Mouse (Mus musculus) hindbrain, embryonic 16.5 days (tissue): Measurements from ENCODE around the gene Csad. TPM values are rescaled to one million over a fixed set of nuclear protein-coding genes. Genes with fewer than 3 reads are reported as not detected.

Experiments
- ATAC-seq: fragments of 200-750 bp; cut with Nextera tagmentation; 2 replicates; pipeline ENCODE4 v1.8.0; 2017; ENCODE audit warnings: moderate TSS enrichment, moderate library complexity
- H3K27ac ChIP-seq: fragments of 300-500 bp; sonication (generic); 2 replicates; pipeline ENCODE4 v1.5.1; 2014; ENCODE audit warnings: low read depth, mild to moderate bottlenecking, control low read depth, low read length, moderate library complexity
- H3K27me3 ChIP-seq: fragments of 300-500 bp; sonication (generic); replicated peaks from 2 replicates; pipeline ENCODE4 v1.6.1; 2014; ENCODE audit warnings: low read length; ENCODE audit not compliant: control insufficient read depth, insufficient read depth
- H3K36me3 ChIP-seq: fragments of 300-500 bp; sonication (generic); 2 replicates; pipeline ENCODE4 v1.6.1; 2014; ENCODE audit warnings: mild to moderate bottlenecking, low read length, moderate library complexity, mixed read lengths; ENCODE audit not compliant: control insufficient read depth, insufficient read depth
- H3K4me1 ChIP-seq: fragments of 300-500 bp; sonication (generic); 2 replicates; pipeline ENCODE4 v1.6.1; 2014; ENCODE audit warnings: low read depth, low read length; ENCODE audit not compliant: control insufficient read depth, insufficient read depth
- H3K4me2 ChIP-seq: fragments of 300-500 bp; sonication (generic); 2 replicates; pipeline ENCODE4 v1.6.1; 2014; ENCODE audit warnings: mild to moderate bottlenecking, low read length, control low read depth, moderate library complexity
- H3K4me3 ChIP-seq: fragments of 300-500 bp; sonication (generic); 2 replicates; pipeline ENCODE4 v1.5.1; 2014; ENCODE audit warnings: mild to moderate bottlenecking, low read length, control low read depth, moderate library complexity
- H3K9ac ChIP-seq: fragments of 300-500 bp; sonication (generic); 2 replicates; pipeline ENCODE4 v1.6.1; 2014; ENCODE audit warnings: low read depth, mild to moderate bottlenecking, control low read depth, low read length, moderate library complexity
- H3K9me3 ChIP-seq: fragments of 300-500 bp; sonication (generic); 2 replicates; pipeline ENCODE4 v1.6.1; 2014; ENCODE audit warnings: mild to moderate bottlenecking, low read length, moderate library complexity; ENCODE audit not compliant: control insufficient read depth
- WGBS: fragments of 180-500 bp; shearing (Covaris S2); extraction: QIAGEN DNeasy Blood & Tissue Kit; methylation state at CpG from one replicate; pipeline ENCODE4 v1.1.7; 2014; 5-methylcytosine and 5-hydroxymethylcytosine counted together
- polyA plus RNA-seq: library from polyadenylated mRNA; unstranded; fragments of >200 nt; fragmentation: Nextera tagmentation; extraction: Ambion mirVana; gene quantifications from 2 replicates; pipeline ENCODE4 v1.2.1, GENCODE M21; 2015

The Csad gene
- polyA plus RNA-seq, 1 experiment from 2014 or later = 35.5 TPM

DNA sequence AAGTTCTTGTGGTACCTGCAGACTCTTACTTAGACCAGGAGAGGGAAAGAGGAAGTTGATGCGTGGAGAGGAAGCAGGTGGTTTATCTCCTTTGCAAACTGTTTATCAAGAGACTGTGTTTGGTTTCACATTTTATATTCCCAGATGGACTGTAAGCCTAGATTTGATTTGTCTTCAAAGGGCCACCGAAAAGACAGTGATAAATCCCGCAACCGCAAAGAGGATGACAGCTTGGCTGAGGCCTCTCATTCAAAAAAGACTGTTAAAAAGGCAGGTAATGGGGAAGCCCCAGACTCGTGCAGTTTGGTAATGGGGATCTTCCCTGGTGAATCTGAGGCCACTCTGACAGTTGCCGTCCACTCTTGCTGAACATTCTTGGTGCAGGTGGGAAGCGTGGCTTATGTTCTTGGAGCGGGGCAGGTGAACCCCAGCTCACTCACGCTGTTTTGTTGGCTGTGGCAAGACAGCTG, 3.6 kb upstream of the Csad start:
- no peak for ATAC-seq
- H3K4me2 ChIP-seq = no peak overlapping the region
- WGBS = 90% methylated on average over 9 of the region's 9 CpGs

DNA sequence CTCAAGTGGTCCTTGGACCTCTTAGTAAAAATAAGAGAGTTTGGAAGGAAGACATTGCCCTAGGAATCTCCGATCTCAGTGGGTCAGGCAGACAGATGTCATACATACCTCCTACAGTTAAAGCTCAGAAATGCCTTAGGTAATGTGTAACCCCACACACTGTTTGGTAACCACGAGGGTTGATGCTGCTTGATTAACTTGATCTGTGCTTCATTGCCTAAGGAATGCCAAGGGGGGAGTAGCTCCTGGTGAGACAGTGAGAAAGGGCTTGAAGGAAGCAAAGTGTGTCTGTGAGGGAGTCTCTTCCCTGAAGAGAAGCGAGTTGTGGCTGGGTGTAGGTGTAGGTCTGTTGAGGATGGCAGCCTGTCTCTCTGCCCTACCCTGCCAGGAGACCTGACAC, 2.8 kb upstream of the Csad start:
- Histone ChIP-seq H3K36me3 (peaks cover 17% of the 10 kb centered on the region), H3K27ac (no peak overlapping the region), H3K4me3 (no peak overlapping the region), H3K9me3 (no peaks in the 10 kb centered on the region), H3K4me1 (peaks cover 30% of the 10 kb centered on the region), H3K27me3 (no peaks in the 10 kb centered on the region), H3K4me2 (no peak overlapping the region), H3K9ac (0 out of 2 replicates have a peak overlapping the region, but pooled peaks have one; percentile 0)
- no peak for ATAC-seq
- 65% methylated on average over 3 of the region's 3 CpGs for WGBS

More for the DNA sequence above, 3.6 kb upstream of the Csad start:
- Histone ChIP-seq H3K27ac (no peak overlapping the region), H3K4me3 (no peak overlapping the region), H3K27me3 (no peaks in the 10 kb centered on the region), H3K9ac (no peak overlapping the region), H3K9me3 (no peaks in the 10 kb centered on the region), H3K4me1 (peaks cover 25% of the 10 kb centered on the region), H3K36me3 (peaks cover 24% of the 10 kb centered on the region)

DNA sequence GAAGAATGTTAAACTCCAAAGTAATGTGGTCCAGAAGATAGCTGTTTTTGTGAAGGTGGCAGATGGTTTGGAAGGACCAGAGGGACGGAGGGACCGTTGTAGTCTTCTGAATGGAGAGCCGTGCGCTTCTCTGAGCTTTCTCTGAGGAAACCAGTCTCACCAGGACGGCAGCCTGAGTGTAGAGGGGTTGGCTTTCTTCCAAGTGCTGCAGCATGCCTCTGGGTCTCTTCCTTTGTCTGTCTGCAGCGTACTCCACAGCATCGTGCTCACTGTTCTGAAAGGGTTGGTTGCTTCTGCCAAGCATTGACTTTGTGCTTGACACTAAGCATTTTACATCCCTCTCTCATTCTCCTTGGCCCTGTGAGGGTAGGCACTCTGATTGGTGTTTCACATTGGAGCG, 1.3 kb upstream of the Csad start:
- Histone ChIP-seq H3K9me3 (no peaks in the 10 kb centered on the region), H3K27me3 (no peaks in the 10 kb centered on the region), H3K4me1 (peaks cover 32% of the 10 kb centered on the region), H3K4me3 (peak overlapping the region; percentile 90), H3K27ac (peak overlapping the region; percentile 55), H3K36me3 (peaks cover 15% of the 10 kb centered on the region), H3K9ac (peak overlapping the region; percentile 50), H3K4me2 (peak overlapping the region; percentile 68)
- ATAC-seq = peak; percentile 40; the same call in 1 of the 2 replicates
- 24% methylated on average over 8 of the region's 8 CpGs for WGBS

DNA sequence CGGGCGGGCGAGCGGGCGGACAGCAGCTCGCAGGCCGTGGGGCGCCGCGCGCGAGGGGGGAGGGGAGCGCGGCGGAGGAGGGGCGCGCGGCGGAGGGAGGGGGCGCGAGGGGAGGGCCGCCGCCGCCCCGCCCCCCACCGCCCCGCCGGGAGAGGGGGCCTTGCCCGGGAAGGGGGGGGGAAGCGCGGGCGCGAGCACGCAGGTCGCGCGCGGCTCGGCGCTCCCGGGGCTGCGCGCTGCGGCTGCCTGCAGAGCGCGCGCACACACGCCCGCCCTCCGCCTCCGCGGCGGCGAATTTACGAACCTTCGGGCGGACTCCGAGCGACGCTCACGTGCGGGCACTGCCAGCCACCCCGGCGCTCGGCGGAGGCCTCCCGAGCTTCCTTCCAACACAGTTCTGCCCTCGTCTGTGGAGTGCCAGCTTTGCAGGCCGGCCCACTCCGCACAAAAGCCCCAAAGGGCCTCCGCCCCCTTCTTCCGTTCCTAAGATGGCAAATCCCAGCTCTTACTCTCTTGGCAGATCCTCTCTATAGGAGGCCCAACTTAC, 616 bp downstream of the Csad start:
- Histone ChIP-seq H3K4me3 (peak overlapping the region; percentile 90), H3K4me1 (peaks cover 32% of the 10 kb centered on the region), H3K27me3 (no peaks in the 10 kb centered on the region), H3K9ac (peak overlapping the region; percentile 95), H3K36me3 (peaks cover 6% of the 10 kb centered on the region), H3K4me2 (peak overlapping the region; percentile 68), H3K27ac (peak overlapping the region; percentile 100), H3K9me3 (no peaks in the 10 kb centered on the region)
- ATAC-seq = peak; percentile 48
- under 1% methylated on average over 32 of the region's 72 CpGs for WGBS

DNA sequence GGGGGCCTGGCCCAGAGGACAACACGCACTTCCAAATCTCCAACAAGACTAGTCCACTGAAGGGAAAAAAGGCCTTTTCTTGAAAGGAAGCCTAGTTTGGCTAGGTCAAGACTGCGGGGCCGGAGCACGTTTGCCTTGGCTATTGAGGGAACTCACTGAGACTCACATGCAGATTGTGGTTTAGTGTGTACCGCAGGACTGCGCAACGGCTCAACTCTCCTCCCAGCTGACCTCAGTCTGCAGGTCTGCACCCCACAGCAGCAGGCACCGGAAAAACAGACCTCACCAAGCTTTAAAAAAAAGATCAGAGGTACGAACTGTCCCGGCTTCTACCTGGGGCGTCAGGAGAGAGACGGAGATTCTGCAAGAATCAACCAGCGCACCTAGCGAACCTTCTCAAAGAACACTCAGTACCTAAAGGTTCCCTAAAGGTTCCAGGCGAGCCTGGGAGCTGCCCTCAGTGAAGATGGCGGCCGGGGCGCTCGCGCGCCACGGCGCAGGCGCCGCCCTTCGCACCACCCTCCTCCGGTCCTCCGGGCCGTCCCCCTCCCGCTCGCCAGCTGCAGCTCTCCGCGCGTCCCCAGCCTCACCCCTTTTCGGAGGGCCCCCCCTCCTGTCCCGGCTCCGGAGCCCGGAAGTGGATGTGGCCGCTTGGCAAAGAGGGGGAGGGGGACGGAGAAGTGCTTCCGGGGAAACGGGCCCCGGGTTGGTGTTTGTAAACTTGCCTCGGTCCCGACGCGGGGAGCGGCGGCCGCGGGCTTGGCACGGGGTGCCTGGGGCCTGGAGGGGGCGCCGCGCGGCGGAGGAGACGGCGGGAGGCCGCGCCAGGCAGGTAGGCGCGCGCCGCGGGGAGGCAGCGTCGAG, 1.3 kb downstream of the Csad start, which contains the start of gene Zfp740:
Zfp740 (plus strand) TSS at position 279 of the 864 bp plus-strand sequence.
- Histone ChIP-seq H3K9ac (peak within 1 kb of the TSS; percentile 95), H3K4me2 (peak within 1 kb of the TSS; percentile 80), H3K4me1 (peaks cover 32% of the 10 kb centered on the region), H3K27ac (peak within 1 kb of the TSS; percentile 100), H3K36me3 (peaks cover 1% of the 10 kb centered on the region; the same call in 1 of the 2 replicates), H3K27me3 (no peaks in the 10 kb centered on the region), H3K9me3 (no peaks in the 10 kb centered on the region), H3K4me3 (peak within 1 kb of the TSS; percentile 90)
- WGBS = under 1% methylated on average over 50 of the region's 68 CpGs
- peak; percentile 96 for ATAC-seq

DNA sequence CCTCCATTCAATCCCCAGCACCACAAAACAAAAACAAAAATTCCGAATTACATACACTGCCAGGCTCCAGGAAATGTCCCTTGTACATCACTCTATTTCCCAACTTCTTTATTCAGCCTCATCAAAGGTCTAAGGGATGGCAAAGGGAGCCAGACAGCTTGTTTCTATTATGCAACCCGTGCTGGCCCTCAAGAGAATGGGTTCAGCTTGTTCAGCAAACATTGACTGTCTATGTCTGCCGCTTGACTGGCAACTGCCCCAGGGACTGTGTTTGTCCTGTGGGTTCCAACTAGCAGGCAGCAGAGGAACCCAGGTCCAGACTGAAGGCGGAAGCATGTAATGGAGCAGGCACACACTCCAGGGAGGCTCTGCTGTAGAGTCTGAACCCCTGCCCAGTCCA, 5.7 kb downstream of the Csad start:
- H3K36me3 ChIP-seq = no peaks in the 10 kb centered on the region
- whole genome bisulfite sequencing = 82% methylated on average over 4 of the region's 4 CpGs

DNA sequence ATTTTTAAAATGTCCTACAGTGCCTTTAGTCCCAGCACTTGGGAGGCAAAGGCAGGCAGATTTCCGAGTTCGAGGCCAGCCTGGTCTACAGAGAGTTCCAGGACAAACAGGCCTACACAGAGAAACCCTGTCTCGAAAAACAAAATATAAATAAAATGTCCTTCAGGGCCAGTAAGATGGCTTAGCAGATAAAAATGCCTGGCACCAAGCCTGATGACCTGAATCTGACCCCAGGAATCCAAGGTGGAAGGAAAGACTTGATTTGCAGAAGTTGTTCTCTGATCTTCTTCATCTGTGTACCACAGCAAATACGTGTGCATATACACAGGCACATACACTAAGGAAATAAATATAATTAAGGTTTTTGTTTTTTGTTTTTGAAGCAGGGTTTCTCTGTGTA, 9.2 kb downstream of the Csad start:
- no peak for ATAC-seq
- Histone ChIP-seq H3K9ac (no peak overlapping the region), H3K4me3 (no peak overlapping the region), H3K27me3 (no peaks in the 10 kb centered on the region), H3K4me2 (no peak overlapping the region), H3K36me3 (no peaks in the 10 kb centered on the region), H3K4me1 (no peaks in the 10 kb centered on the region), H3K9me3 (no peaks in the 10 kb centered on the region), H3K27ac (no peak overlapping the region)
- 85% methylated on average over 4 of the region's 4 CpGs for WGBS

More for the DNA sequence above, 5.7 kb downstream of the Csad start:
- H3K9ac ChIP-seq = no peak overlapping the region
- no peak for ATAC-seq
- no peak overlapping the region for H3K4me3 ChIP-seq
- no peak overlapping the region for H3K4me2 ChIP-seq
- no peaks in the 10 kb centered on the region for H3K9me3 ChIP-seq
- no peak overlapping the region for H3K27ac ChIP-seq
- H3K4me1 ChIP-seq = peaks cover 7% of the 10 kb centered on the region
- H3K27me3 ChIP-seq = no peaks in the 10 kb centered on the region

DNA sequence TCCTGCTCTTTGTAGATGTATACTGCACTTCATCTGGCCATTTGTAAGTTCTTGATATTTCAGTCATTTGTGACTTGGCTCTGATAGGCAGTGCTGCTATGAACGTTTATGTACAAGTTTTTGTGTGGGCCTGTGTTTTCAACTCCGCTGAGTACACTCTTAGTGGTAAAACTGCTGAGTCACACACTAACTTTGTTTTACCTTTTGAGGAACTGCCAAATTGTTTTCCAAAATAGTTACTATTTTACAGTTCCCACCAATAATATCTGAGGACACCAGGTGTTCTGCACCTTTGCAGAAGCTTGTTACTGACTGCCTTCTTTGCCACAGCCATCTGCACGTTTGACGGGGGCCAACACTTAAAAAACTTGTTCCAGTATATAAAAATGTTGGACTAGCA, 10.1 kb downstream of the Csad start:
- H3K4me1 ChIP-seq = no peaks in the 10 kb centered on the region
- ATAC-seq = no peak
- H3K9me3 ChIP-seq = no peaks in the 10 kb centered on the region
- no peaks in the 10 kb centered on the region for H3K27me3 ChIP-seq
- H3K9ac ChIP-seq = no peak overlapping the region
- no peaks in the 10 kb centered on the region for H3K36me3 ChIP-seq
- H3K27ac ChIP-seq = no peak overlapping the region
- H3K4me3 ChIP-seq = no peak overlapping the region
- WGBS = 89% methylated on average over 4 of the region's 4 CpGs
- H3K4me2 ChIP-seq = no peak overlapping the region

DNA sequence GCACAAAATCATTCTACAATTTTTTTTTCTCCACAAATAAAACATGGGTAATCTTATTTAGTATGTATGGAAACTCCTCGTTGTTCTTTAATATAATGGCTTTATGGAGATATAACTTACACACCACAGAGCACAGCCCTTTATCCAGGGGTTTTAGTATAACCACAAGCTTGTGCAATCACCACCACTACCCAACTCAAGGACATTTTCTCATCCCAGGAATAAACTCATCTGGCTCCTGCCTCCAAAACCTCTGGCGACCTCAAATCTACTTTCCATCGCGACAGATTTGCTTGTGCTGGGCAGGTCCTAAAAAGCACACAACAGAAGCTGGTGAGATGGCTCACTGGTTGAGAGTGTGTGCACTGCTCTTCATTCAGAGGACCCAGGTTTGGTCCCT, 10.9 kb downstream of the Csad start:
- H3K4me1 ChIP-seq = no peaks in the 10 kb centered on the region
- H3K9ac ChIP-seq = no peak overlapping the region
- H3K9me3 ChIP-seq = no peaks in the 10 kb centered on the region
- no peaks in the 10 kb centered on the region for H3K27me3 ChIP-seq
- WGBS = 83% methylated on average over 4 of the region's 4 CpGs
- no peak overlapping the region for H3K27ac ChIP-seq
- no peak overlapping the region for H3K4me3 ChIP-seq
- no peak overlapping the region for H3K4me2 ChIP-seq
- no peaks in the 10 kb centered on the region for H3K36me3 ChIP-seq
- no peak for ATAC-seq
